Mouse (Mus musculus) gastrocnemius, postnatal 14 days (tissue): ENCODE measurements around the gene Wwox. TPM values are rescaled to one million over a fixed set of nuclear protein-coding genes. Genes with fewer than 3 reads are reported as not detected.

Experiments
- DNase-seq: peaks from one replicate; pipeline ENCODE4 v3.0.0; 2021; ENCODE audit warnings: mixed read lengths
- intact Hi-C: fragments of 180-260 bp; cut with DNase I; formaldehyde crosslinking; loops from one replicate; pipeline ENCODE4 v1.15.1; 2025; ENCODE audit warnings: low total_unique reads
- total RNA-seq, 2 experiments: library from RNA; stranded (reverse); gene quantifications; 2 replicates each; pipeline ENCODE4 v1.2.3; 2021

The Wwox gene
- total RNA-seq, 2 experiments from 2014 or later: 7.2 to 7.8 TPM

GRCm38 (mm10) chr8:115070225-115070624, 630.8 kb downstream of the Wwox start:
- no peak for DNase-seq
- intact Hi-C loops: no loop called here

- DNase-seq: no peak
- intact Hi-C loops: no loop called here
Measured at GRCm38 (mm10) chr8:115071231-115071630, 631.8 kb downstream of the Wwox start.

GRCm38 (mm10) chr8:115078296-115078695, 638.8 kb downstream of the Wwox start:
- no peak for DNase-seq

GRCm38 (mm10) chr8:115081302-115082207, 642.1 kb downstream of the Wwox start:
- intact Hi-C loops: loop anchor here (10.0 kb wide), 1 partner anchor 633 kb away; no protein-coding TSS in a partner anchor
- DNase-seq: no peak

More at GRCm38 (mm10) chr8:115078296-115078695, 638.8 kb downstream of the Wwox start:
- intact Hi-C loops: no loop called here

- intact Hi-C loops: loop anchor here (10.0 kb wide), 1 partner anchor 627 kb away; no protein-coding TSS in a partner anchor
- no peak for DNase-seq
Measured at GRCm38 (mm10) chr8:115088162-115088561, 648.7 kb downstream of the Wwox start.

GRCm38 (mm10) chr8:115089744-115090143, 650.3 kb downstream of the Wwox start:
- DNase-seq: no peak
- intact Hi-C loops: loop anchor here (10.0 kb wide), 1 partner anchor 625 kb away; no protein-coding TSS in a partner anchor

GRCm38 (mm10) chr8:115090202-115090601, 650.7 kb downstream of the Wwox start:
- intact Hi-C loops: no loop called here
- no peak for DNase-seq

- intact Hi-C loops: no loop called here
- no peak for DNase-seq
Measured at GRCm38 (mm10) chr8:115095548-115095947, 656.1 kb downstream of the Wwox start.

GRCm38 (mm10) chr8:115097988-115098562, 658.6 kb downstream of the Wwox start:
- intact Hi-C loops: no loop called here

GRCm38 (mm10) chr8:115109309-115109708, 669.9 kb downstream of the Wwox start:
- intact Hi-C loops: no loop called here
- no peak for DNase-seq

More at GRCm38 (mm10) chr8:115097988-115098562, 658.6 kb downstream of the Wwox start:
- DNase-seq: no peak

GRCm38 (mm10) chr8:115110423-115110822, 671.0 kb downstream of the Wwox start:
- DNase-seq: no peak
- intact Hi-C loops: no loop called here

GRCm38 (mm10) chr8:115112062-115112461, 672.6 kb downstream of the Wwox start:
- DNase-seq: no peak
- intact Hi-C loops: no loop called here

GRCm38 (mm10) chr8:115114498-115114897, 675.0 kb downstream of the Wwox start:
- DNase-seq: no peak
- intact Hi-C loops: no loop called here

GRCm38 (mm10) chr8:115126081-115126480, 686.6 kb downstream of the Wwox start:
- intact Hi-C loops: no loop called here
- no peak for DNase-seq

GRCm38 (mm10) chr8:115126674-115127073, 687.2 kb downstream of the Wwox start:
- intact Hi-C loops: no loop called here
- no peak for DNase-seq

GRCm38 (mm10) chr8:115129307-115129706, 689.9 kb downstream of the Wwox start:
- intact Hi-C loops: no loop called here
- DNase-seq: no peak

- intact Hi-C loops: no loop called here
- no peak for DNase-seq
Measured at GRCm38 (mm10) chr8:115133119-115133518, 693.7 kb downstream of the Wwox start.

GRCm38 (mm10) chr8:115133711-115134218, 694.3 kb downstream of the Wwox start:
- intact Hi-C loops: no loop called here
- DNase-seq: no peak

GRCm38 (mm10) chr8:115136888-115137287, 697.4 kb downstream of the Wwox start:
- intact Hi-C loops: no loop called here
- no peak for DNase-seq

GRCm38 (mm10) chr8:115141614-115142013, 702.2 kb downstream of the Wwox start:
- no peak for DNase-seq
- intact Hi-C loops: no loop called here
